Mouse (Mus musculus) right cerebral cortex, adult 2 months (tissue): ENCODE data around the gene Rnf115.
"Not testable (repeated sequence)": the region's sequence is repeated elsewhere in the genome, so short reads cannot be mapped to it uniquely, and the experiment has no call there.

Source experiments
- DNase-seq, 2 experiments: peaks; one replicate each; pipeline ENCODE4 v3.0.0; 2021 to 2022; ENCODE audit warnings: low spot score in 2 of 2

Gene Rnf115

DNA sequence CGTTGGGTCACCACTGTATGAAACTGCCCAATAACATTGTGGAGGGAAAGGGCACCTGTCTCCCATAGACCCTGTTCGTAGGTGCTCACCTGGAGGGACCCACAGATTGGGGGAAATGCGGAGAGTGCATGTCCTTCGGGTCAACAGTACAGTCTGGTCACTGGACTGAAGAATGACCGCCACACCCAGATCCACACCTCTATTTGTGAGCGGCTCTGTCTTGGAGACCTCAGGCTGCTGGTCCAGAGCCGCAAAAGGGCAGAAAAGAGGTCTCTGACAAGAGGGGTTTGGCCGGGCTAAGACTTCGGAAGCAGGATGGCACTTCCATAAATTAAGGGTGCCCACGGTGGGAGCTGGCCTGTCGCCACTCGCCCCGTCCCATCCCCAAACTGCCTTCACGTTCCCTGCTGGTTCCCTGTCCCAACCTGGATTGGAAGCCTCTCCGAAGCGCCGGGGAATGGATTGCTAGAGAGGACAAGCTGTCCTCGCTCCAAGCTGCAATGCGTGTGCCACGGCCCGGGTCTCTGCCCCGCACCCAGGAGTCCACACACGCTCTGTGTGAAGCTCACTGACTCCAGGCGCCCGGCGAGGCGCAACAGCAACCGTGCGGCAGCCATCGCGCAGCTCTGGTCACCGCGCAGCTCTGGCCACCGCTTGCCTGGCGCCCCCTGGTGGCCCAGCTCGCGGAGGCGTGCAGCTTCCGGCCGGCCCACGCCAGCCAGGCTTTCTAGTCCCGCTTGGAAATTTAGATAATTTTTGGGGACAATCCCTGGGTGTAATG is 19.4 kb upstream of the Rnf115 start, which contains the start of gene Nudt17:
Gene Nudt17 (minus strand): TSS at position 660 of the 781 bp plus-strand sequence.
- DNase-seq: peak; percentile 81 to 86

GRCm38 (mm10) chr3:96708684-96709064 is 18.8 kb upstream of the Rnf115 start:
- DNase-seq: no peak

GRCm38 (mm10) chr3:96714286-96714685 is 13.2 kb upstream of the Rnf115 start:
- DNase-seq: no peak

- no peak for DNase-seq
These were observed 11.6 kb upstream of the Rnf115 start for GRCm38 (mm10) chr3:96715854-96716253.

- peak; percentile 47 to 49 for DNase-seq
These were observed 8.3 kb upstream of the Rnf115 start for GRCm38 (mm10) chr3:96719173-96719572.

GRCm38 (mm10) chr3:96727828-96728633 is 567 bp downstream of the Rnf115 start:
- DNase-seq: peak; percentile 20 to 23

DNA sequence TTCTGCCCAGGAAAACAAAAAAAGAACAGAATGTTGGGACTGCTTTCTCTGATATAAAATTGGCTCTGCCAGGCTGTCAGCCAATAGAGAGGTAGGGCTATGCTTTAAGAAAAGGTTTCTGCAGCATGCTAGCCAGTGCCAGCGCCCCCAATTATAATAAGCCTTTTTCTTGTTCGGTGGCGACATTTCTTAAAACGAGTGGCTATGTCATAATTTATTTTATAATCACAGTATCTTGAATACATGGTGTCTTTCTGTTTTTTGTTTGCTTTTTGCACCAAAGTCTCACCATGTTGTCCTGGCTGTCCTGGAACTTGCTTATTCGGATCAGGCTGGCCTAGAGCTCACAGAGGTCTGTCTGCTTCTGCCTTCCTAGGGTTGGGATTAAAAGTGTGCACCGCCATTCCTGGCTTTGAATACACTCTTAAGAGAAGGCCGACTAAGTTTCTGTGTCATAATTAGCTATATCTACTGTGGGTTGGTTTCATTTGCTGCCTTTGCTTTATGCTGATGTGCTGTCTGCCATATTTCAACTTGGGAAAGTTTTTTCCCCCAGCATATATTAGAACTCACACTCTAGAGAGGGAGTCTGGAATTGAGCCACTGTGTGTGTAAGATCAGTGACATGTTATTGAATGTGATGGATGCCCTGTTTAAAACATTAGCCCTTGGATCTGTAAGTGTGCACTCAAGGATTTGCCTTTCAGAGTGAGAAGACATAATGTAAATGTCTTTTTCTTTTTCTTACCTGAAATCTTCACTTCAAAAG is 1.4 kb downstream of the Rnf115 start:
- DNase-seq: peak in 1 of 2 experiments; percentile 26

DNA sequence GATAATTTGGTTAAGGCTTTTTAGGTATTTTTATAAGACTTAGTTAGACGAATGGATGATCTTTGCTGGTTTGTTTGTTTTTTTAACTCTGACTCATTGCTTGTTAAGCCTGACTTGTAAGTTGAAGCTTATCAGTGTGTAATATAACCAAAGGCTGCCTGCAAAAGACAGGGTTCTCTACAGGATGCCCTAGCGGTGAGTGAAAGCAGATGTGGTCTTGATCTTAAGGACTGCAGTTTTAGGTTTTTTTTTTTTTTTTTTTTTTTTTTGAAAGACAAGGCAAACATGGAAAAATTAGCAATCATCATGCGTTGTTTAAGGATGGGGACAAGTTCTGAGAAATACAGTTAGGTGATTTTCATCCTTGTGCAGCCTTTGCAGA is 1.9 kb downstream of the Rnf115 start:
- no peak for DNase-seq

GRCm38 (mm10) chr3:96730785-96731184 is 3.3 kb downstream of the Rnf115 start:
- no peak for DNase-seq

GRCm38 (mm10) chr3:96733984-96734383 is 6.5 kb downstream of the Rnf115 start:
- no peak for DNase-seq

- no peak for DNase-seq
These were observed 7.7 kb downstream of the Rnf115 start for GRCm38 (mm10) chr3:96735200-96735599.

GRCm38 (mm10) chr3:96737013-96737740 is 9.7 kb downstream of the Rnf115 start:
- DNase-seq: no peak

DNA sequence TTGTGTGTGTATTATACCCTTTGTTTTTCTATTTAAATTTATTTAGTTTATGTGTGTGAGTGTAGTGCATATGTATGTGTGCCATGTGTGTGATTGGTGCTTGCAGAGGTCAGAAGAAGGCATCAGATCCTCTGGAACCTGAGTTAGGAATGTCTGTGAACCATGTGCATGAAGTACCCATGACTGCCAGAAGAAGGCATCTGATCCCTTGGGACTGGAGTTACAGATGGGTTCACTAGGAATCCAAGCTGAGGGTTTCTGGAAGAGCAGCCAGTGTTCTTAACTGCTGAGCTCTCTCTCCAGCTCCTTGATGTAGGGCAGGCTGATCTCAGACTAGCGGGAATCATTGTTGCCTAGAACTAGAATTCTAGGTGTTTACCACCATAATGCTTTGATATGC is 10.5 kb downstream of the Rnf115 start:
- DNase-seq: no peak

- DNase-seq: not testable (repeated sequence)
These were observed 12.8 kb downstream of the Rnf115 start for GRCm38 (mm10) chr3:96740279-96740678.

DNA sequence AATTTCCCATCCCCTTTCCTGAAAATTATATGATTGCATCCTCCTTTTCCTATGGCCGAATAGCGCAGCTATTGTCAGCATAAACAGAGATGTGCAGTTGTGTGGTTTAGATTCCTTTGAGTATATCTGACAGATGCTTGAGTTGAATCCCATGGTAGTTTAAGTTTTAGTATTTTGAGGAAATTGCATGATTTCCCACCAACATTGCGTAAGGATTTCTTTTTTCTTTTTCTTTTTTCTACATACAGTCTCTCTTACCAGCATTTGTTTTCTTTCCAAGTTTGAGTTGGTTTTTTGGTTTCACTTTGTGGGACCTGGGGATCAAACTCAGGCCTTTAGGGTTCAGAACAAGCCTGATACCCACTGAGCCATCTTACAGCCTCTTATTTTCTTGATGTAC is 16.9 kb downstream of the Rnf115 start:
- no peak for DNase-seq

DNA sequence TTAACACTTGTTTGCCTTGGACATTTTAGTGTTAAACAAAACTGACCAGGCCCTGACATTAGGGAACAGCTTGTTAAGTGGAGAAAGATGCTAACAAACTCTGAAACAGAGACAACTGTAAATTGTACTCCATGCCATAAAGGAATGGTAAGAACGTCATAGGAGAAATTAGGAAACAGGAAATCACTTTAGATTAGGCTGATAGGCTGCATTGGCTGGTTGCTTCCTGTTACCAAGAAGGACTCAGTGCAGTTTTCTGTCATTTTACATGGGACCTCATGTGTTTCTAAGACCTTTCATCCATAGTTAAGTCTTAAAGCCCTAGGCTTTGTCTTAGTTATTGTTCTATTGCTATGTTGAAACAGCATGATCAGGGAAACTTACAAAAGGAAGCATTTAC is 19.4 kb downstream of the Rnf115 start:
- no peak for DNase-seq

GRCm38 (mm10) chr3:96755935-96756334 is 28.5 kb downstream of the Rnf115 start:
- no peak for DNase-seq

- DNase-seq: no peak
These were observed 30.2 kb downstream of the Rnf115 start for GRCm38 (mm10) chr3:96757691-96758090.

DNA sequence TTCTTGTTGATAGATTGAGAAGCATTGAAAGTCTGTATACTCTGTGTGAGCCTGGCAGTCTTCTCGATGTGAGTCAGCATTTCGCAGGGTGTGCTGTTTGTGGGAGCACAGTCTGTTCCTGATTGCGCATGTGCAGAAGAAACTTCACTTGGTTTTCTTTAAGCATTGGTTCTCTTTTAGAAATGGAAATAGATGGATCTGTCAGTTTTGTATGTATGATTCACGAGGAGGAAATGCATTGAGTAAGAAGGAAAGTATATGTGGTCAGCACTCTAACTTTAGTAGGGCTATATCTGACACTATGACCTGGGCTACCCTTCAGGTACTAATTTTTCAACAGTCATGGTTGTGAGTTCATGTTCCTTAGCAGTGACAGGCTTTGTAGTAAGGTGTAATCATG is 32.2 kb downstream of the Rnf115 start:
- peak; percentile 39 to 41 for DNase-seq

DNA sequence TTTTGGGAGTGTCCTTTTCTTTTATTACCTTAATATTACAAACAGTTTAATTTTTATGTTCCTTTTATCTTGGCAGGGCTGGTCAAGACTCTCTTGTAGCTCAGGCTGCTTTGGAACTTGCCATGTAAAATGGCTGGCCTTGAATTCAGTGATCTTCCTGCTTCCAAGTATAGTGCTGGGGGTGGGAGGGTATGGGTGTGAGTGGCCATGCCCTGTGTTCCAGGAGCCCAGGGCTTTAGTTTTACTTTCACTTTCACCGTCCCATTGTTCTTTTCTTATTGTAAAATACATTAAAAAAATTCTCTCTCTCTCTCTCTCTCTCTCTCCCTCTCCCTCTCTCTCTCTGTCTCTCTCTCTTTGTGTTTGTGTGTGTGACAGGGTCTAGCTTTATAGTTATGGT is 37.1 kb downstream of the Rnf115 start:
- no peak for DNase-seq

- no peak for DNase-seq
These were observed 42.5 kb downstream of the Rnf115 start for GRCm38 (mm10) chr3:96769971-96770370.

GRCm38 (mm10) chr3:96772949-96773348 is 45.5 kb downstream of the Rnf115 start:
- DNase-seq: no peak
